Mouse (Mus musculus): ENCODE data around the gene Wnt1.
"Not testable (repeated sequence)": the region's sequence is repeated elsewhere in the genome, so short reads cannot be mapped to it uniquely, and the experiment has no call there.

Wnt1 gene

GRCm38 (mm10) chr15:98806809-98807770 is 17.4 kb downstream of the Wnt1 start:
- DNase-seq (ENCODE audit: low spot score), result peak; percentile 39

DNA sequence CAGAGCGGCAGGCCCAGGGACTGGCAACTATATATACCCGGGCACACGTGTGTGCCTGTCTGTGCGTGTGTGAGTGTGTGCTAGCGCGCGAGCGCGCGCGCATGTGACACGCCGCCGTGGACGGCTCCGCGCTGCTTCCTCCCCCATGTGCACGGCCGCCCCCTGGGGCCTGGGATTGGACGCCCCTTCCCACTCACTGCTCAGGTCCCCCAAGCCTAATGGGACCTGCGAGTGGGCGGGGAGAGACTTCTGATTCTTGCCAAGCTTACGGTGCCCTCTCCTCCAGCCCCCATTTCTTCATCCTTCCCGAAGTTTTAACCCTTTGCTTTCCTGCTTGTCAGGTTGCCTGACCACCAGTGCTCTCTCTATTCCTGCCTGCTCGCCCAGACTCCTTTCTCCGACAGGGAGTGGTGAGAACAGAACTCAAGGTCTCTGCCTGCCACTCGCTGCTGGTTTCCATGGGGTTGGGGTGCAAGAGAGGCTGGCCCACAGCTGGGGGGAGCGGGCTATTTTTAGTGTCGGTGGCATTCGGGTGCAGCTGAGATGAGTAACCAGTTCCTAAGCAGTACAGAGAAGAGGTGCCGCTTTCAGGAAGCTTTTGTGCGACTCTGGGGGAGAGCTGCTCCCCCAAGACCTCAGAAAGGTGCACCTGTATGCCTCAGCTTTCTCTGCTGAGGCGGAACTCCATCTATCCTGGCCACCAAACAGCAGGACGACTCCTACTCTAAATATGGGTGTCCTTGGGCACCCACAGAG is 18.4 kb downstream of the Wnt1 start:
- no peak for DNase-seq (ENCODE audit: low spot score)

GRCm38 (mm10) chr15:98808651-98809134 is 19.0 kb downstream of the Wnt1 start:
- DNase-seq (ENCODE audit: low spot score), result no peak

GRCm38 (mm10) chr15:98809390-98809789 is 19.7 kb downstream of the Wnt1 start, which contains the start of gene Ddn:
Gene Ddn, minus strand, starts transcription at chr15:98809490.
- DNase-seq (ENCODE audit: low spot score), result no peak

DNA sequence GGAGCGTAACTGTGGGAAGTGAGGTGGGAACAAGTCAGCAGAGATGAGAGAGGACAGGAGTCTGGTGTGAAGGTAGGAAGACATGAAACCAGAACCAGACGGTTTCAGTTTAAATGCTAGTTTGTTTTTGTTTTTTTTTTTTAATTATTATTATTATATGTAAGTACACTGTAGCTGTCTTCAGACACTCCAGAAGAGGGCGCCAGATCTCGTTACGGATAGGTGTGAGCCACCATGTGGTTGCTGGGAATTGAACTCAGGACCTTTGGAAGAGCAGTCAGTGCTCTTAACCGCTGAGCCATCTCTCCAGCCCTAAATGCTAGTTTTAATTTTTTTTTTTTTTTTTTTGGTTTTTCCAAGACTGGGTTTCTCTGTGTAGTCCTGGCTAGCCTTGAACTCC is 20.6 kb downstream of the Wnt1 start:
- DNase-seq (ENCODE audit: low spot score), result not testable (repeated sequence)

DNA sequence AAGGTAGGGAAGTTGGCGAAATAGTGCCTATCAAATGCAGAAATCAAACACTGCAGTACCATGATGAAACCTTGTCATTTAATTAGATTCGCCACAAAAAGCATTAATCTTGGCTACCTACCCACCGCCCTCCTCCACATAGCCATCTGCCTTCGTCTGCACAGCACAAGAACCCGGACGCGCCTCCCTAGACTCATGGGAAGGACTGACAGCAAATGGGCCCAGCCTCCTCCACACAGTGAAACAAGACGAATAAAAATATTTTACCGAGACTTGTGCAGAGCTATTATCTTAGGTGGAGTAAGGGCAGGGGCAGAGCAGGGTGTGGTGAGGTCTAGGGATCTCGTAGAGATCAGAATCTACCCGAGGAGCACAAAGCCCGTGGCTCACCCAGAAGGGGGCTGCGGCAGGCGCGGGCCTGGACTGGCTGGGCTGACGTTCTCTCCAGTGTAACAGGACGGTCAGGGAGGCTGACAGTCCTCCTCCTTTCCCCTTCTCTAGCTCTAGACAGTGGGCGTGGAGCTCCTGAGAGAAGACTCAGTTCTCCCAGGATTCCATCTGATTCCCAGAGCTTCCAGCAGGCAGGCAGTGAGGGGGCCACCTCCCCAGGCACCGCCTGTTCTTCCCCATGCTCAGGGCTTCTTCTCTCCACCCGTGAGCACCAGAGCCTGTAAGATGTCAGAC is 23.2 kb downstream of the Wnt1 start:
- no peak for DNase-seq (ENCODE audit: low spot score)

DNA sequence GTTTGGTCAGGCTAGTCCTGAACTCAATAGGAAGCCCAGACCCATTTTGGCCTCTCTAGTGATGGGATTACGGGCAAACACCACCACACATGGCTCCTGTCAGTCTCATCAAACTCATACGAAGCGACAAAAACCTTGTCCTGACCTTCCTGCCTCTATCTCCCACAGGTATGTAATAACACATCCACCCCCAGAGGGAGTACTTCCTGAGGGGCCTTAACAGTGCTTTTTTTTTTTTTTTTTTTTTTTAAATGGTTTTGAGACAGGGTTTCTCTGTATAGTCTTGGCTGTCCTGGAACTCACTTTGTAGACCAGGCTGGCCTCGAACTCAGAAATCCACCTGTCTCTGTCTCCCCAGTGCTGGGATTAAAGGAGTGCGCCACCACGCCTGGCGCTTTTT is 28.5 kb downstream of the Wnt1 start:
- DNase-seq (ENCODE audit: low spot score), result no peak

DNA sequence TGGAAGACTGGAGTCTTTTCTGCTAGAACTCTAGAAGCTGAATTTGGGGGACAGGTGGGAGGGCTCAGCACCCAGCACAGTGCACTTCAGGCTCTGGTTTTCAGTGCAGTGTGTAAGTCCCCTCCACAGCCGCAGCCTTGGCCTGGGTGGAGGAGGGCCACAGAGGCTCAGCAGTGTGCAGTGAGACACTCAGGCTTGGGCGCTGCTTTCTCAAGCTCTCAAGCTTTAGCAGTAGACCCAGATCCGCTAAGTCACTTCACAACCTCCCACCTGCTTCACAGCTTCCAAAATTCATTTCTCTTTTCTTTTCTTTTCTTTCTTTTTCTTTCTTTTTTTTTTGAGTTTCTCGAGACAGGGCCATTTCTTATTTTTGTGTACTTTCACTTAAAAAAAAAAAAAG is 31.3 kb downstream of the Wnt1 start:
- DNase-seq (ENCODE audit: low spot score), result no peak

- no peak for DNase-seq (ENCODE audit: low spot score)
Measured at GRCm38 (mm10) chr15:98821403-98821802, 31.7 kb downstream of the Wnt1 start.

- no peak for DNase-seq (ENCODE audit: low spot score)
Measured at GRCm38 (mm10) chr15:98822147-98822546, 32.5 kb downstream of the Wnt1 start.

DNA sequence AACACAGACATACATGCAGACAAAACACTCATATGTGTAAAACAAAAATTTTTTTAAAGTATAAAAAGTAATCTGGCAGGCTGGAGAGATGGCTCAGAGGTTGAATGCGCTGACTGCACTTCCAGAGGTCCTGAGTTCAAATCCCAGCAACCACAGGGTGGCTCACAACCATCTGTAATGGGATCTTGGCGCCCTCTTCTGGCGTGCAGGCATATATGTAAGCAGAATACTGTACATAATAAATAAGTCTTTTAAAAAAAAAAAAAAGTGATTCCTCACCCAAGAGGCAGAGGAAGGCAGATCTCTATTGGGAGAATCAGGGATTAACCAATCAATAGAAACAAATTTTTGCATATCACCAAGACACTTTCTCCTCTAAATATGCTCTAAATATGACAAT is 33.8 kb downstream of the Wnt1 start:
- DNase-seq (ENCODE audit: low spot score), result no peak

GRCm38 (mm10) chr15:98827611-98828011 is 38.0 kb downstream of the Wnt1 start:
- DNase-seq (ENCODE audit: low spot score), result peak; percentile 74

GRCm38 (mm10) chr15:98830736-98831683 is 41.4 kb downstream of the Wnt1 start, which contains the start of gene Prkag1:
Gene Prkag1, minus strand, starts transcription at chr15:98831521.
- DNase-seq (ENCODE audit: low spot score), result peak; percentile 92

- no peak for DNase-seq (ENCODE audit: low spot score)
Measured at GRCm38 (mm10) chr15:98831684-98832035, 42.0 kb downstream of the Wnt1 start.

DNA sequence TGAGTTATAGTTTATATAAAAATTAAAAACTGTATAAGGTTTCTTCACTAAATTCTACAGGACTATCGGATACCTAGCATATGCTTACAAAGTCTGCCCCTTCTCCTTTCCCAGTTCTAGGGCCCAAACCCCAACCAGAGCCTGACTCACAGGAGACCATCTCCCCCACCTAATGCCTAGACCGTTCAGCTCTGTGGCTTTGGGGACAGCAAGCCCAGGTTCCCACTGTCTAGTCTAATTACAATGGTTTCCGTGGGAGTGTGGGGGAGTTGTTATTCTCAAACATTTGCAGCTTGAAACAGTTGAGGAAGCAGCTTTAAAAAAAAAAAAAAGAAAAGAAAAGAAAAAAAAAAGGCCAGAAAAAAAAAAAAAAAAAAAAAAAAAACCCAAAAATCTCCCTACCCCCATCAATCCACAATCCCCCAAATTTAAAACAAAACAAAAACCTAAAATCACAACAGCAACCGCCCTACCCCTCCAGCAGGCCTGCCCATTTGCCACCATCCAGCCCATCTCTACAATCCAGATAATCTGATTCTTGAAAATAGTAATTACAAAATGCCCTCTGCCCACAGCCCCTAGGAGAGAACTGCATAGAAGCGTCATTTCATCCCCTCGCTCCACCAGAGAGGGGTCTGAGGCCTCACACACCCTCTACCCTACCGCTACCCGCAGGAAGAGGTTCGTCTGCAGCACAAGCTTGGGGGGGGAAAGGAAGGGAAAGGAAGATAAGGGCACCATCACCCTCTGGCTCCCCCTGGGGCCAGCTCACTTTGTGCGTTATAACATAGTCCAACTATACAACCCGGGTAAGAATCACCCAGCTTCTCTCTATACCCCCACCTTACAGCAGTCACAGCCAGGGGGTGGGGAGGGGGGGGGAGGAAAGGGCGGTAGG is 42.8 kb downstream of the Wnt1 start:
- DNase-seq (ENCODE audit: low spot score), result peak; percentile 76

DNA sequence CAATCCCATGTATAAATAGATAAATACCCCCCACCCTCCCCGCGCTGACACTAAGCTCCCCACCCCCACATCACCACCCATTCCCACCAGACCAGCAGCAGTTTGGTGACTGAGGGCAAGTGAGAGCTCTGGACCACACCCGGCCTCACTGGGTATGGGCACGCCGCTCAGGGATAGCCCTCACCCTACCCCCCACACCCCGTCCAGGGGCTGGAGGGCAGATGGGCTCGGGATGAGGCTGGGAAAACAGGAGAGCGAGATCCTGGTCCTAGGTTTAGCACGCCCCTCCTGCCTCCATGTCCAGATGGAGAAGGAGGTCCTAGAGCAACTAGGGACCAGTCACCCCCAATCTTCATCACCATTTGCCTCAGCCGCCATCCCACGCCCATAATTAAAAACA is 43.6 kb downstream of the Wnt1 start:
- no peak for DNase-seq (ENCODE audit: low spot score)

- no peak for DNase-seq (ENCODE audit: low spot score)
Measured at GRCm38 (mm10) chr15:98834059-98834458, 44.4 kb downstream of the Wnt1 start.

- DNase-seq (ENCODE audit: low spot score), result no peak
Measured at GRCm38 (mm10) chr15:98835291-98835690, 45.6 kb downstream of the Wnt1 start.

- peak; percentile 81 for DNase-seq (ENCODE audit: low spot score)
Measured at GRCm38 (mm10) chr15:98837006-98837742, 47.5 kb downstream of the Wnt1 start.
